Mouse (Mus musculus) forebrain, embryonic 15.5 days (tissue): ENCODE data around the gene H2-Q10. TPM values are rescaled to one million over a fixed set of nuclear protein-coding genes. Genes with fewer than 3 reads are reported as not detected.
A peak's percentile ranks its signal among the peaks of the same experiment; 100 is the strongest.
"Not testable (repeated sequence)": the region's sequence is repeated elsewhere in the genome, so short reads cannot be mapped to it uniquely, and the experiment has no call there.

Experiments used
- ATAC-seq: fragments of 200-750 bp; cut with Nextera tagmentation; replicated peaks from 2 replicates; pipeline ENCODE4 v1.8.0; 2017; ENCODE audit warnings: mild to moderate bottlenecking, moderate TSS enrichment, moderate library complexity
- H3K27ac ChIP-seq: fragments of 300-500 bp; sonication (generic); replicated peaks from 2 replicates; pipeline ENCODE4 v1.5.1; 2015; ENCODE audit warnings: mild to moderate bottlenecking, inconsistent platforms
- H3K27me3 ChIP-seq: fragments of 300-500 bp; sonication (generic); 2 replicates; pipeline ENCODE4 v1.6.1; 2015; ENCODE audit warnings: inconsistent platforms
- H3K36me3 ChIP-seq: fragments of 300-500 bp; sonication (generic); 2 replicates; pipeline ENCODE4 v1.6.1; 2015; ENCODE audit warnings: mild to moderate bottlenecking, inconsistent platforms
- H3K4me1 ChIP-seq: fragments of 300-500 bp; sonication (generic); 2 replicates; pipeline ENCODE4 v1.6.1; 2015; ENCODE audit warnings: inconsistent platforms
- H3K4me2 ChIP-seq: fragments of 300-500 bp; sonication (generic); replicated peaks from 2 replicates; pipeline ENCODE4 v1.6.1; 2015; ENCODE audit warnings: mild to moderate bottlenecking, inconsistent platforms
- H3K4me3 ChIP-seq: fragments of 300-500 bp; sonication (generic); 2 replicates; pipeline ENCODE4 v1.5.1; 2015; ENCODE audit warnings: mild to moderate bottlenecking, inconsistent platforms
- H3K9ac ChIP-seq: fragments of 300-500 bp; sonication (generic); replicated peaks from 2 replicates; pipeline ENCODE4 v1.6.1; 2015; ENCODE audit warnings: mild to moderate bottlenecking, inconsistent platforms
- H3K9me3 ChIP-seq: fragments of 300-500 bp; sonication (generic); 2 replicates; pipeline ENCODE4 v1.6.1; 2016; ENCODE audit warnings: inconsistent platforms
- WGBS: fragments of 180-500 bp; shearing (Covaris S2); methylation state at CpG from one replicate; pipeline ENCODE4 v1.1.7; 2015; ENCODE audit warnings: mixed read lengths; 5-methylcytosine and 5-hydroxymethylcytosine counted together
- polyA plus RNA-seq: library from polyadenylated mRNA; unstranded; fragments of >200 nt; fragmentation: Nextera tagmentation; extraction: Ambion mirVana; gene quantifications from 2 replicates; pipeline ENCODE4 v1.2.1, GENCODE M21; 2015

The H2-Q10 gene
- polyA plus RNA-seq, 1 experiment from 2014 or later: 0.11 TPM

DNA sequence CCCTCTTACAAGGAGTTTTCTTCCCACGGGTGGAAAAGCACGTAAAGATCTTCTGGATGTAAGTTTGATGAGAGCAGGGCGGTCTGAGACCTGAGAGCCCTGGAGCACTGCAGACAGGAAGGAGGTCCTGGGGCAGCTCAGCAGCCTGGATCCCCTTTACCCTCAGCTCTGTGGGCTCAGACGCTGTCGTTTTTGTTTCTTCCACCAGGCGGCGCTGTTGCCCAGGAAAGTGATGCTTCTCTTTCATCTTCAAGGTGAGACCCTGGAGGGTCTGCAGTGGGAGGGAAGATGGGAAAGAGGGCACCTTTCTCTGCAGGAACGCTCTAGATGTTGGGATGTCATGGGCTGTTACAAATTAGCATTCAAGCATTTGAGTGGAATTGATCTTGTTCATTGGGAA, 35.1 kb upstream of the H2-Q10 start:
- not testable (repeated sequence) for H3K27me3 ChIP-seq, H3K4me3 ChIP-seq, H3K9ac ChIP-seq, H3K36me3 ChIP-seq, ATAC-seq, H3K4me1 ChIP-seq, H3K27ac ChIP-seq, H3K4me2 ChIP-seq, H3K9me3 ChIP-seq
- WGBS: 7% methylated on average over 8 of the region's 8 CpGs

DNA sequence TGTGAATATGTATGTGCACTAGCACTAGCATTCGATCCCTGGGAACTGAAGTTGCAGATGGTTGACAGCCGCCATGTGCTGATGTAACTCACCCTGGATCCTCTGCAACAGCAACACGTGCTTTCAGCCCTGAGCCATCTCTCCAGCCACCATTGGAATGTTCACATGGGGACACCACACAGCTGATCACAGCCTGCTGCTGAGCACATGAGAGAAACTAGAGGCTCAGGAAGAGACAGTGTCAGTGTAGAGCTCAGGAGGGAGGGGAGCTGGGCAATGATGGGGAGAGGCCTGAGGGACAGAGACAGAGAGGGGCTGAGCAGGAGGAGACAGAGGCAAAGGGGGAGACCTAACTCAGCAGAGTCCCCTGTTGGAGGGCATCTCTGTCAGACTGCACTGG, 34.3 kb upstream of the H2-Q10 start:
- 69% methylated on average over 3 of the region's 3 CpGs for WGBS
- H3K9me3 ChIP-seq, H3K4me1 ChIP-seq: not testable (repeated sequence)

GRCm38 (mm10) chr17:35437386-35437936, 32.4 kb upstream of the H2-Q10 start:
- not testable (repeated sequence) for H3K9ac ChIP-seq, H3K9me3 ChIP-seq, H3K4me1 ChIP-seq, H3K36me3 ChIP-seq, H3K27ac ChIP-seq, ATAC-seq, H3K4me3 ChIP-seq, H3K4me2 ChIP-seq
- 69% methylated on average over 1 of the region's 1 CpGs for WGBS
- H3K27me3 ChIP-seq: peaks cover 12% of the 10 kb centered on the region

More for the DNA sequence above, 34.3 kb upstream of the H2-Q10 start:
- peaks cover 12% of the 10 kb centered on the region for H3K27me3 ChIP-seq
- ATAC-seq, H3K9ac ChIP-seq, H3K4me3 ChIP-seq, H3K36me3 ChIP-seq, H3K4me2 ChIP-seq, H3K27ac ChIP-seq: not testable (repeated sequence)

GRCm38 (mm10) chr17:35438395-35438794, 31.5 kb upstream of the H2-Q10 start:
- WGBS: 82% methylated on average over 2 of the region's 3 CpGs
- H3K4me2 ChIP-seq, ATAC-seq: not testable (repeated sequence)

GRCm38 (mm10) chr17:35438885-35439284, 31.0 kb upstream of the H2-Q10 start, which contains the start of gene H2-Q7:
Gene H2-Q7, plus strand, starts transcription at chr17:35439155.
- 3% methylated on average over 18 of the region's 18 CpGs for WGBS
- H3K36me3 ChIP-seq, H3K27ac ChIP-seq, H3K4me1 ChIP-seq, H3K9me3 ChIP-seq: not testable (repeated sequence)
- Histone ChIP-seq H3K27me3 (peaks cover 12% of the 10 kb centered on the region), H3K4me2 (peak within 1 kb of the TSS; percentile 95), H3K4me3 (peak within 1 kb of the TSS; percentile 50), H3K9ac (peak within 1 kb of the TSS; percentile 54)
- ATAC-seq: peak; percentile 89

More at GRCm38 (mm10) chr17:35438395-35438794, 31.5 kb upstream of the H2-Q10 start:
- peaks cover 12% of the 10 kb centered on the region for H3K27me3 ChIP-seq
- H3K9me3 ChIP-seq, H3K4me1 ChIP-seq, H3K9ac ChIP-seq, H3K27ac ChIP-seq, H3K36me3 ChIP-seq, H3K4me3 ChIP-seq: not testable (repeated sequence)

DNA sequence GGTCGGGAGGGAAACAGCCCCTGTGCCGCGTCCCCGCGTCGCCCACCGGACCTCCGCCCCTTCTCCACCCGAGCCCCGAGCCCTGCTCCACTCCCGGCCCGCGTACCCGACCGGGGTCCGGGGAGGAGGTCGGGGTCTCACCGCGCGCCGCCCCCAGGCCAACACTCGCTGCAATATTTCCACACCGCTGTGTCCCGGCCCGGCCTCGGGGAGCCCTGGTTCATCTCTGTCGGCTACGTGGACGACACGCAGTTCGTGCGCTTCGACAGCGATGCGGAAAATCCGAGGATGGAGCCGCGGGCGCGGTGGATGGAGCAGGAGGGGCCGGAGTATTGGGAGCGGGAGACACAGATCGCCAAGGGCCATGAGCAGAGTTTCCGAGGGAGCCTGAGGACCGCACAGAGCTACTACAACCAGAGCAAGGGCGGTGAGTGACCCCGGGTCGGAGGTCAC, 30.6 kb upstream of the H2-Q10 start:
- H3K4me1 ChIP-seq, H3K9me3 ChIP-seq, H3K27ac ChIP-seq, H3K36me3 ChIP-seq: not testable (repeated sequence)
- ATAC-seq: peak; percentile 64
- Histone ChIP-seq H3K9ac (peak overlapping the region; percentile 54), H3K27me3 (peaks cover 12% of the 10 kb centered on the region), H3K4me2 (peak overlapping the region; percentile 95), H3K4me3 (peak overlapping the region; percentile 50)
- WGBS: 1% methylated on average over 48 of the region's 48 CpGs

DNA sequence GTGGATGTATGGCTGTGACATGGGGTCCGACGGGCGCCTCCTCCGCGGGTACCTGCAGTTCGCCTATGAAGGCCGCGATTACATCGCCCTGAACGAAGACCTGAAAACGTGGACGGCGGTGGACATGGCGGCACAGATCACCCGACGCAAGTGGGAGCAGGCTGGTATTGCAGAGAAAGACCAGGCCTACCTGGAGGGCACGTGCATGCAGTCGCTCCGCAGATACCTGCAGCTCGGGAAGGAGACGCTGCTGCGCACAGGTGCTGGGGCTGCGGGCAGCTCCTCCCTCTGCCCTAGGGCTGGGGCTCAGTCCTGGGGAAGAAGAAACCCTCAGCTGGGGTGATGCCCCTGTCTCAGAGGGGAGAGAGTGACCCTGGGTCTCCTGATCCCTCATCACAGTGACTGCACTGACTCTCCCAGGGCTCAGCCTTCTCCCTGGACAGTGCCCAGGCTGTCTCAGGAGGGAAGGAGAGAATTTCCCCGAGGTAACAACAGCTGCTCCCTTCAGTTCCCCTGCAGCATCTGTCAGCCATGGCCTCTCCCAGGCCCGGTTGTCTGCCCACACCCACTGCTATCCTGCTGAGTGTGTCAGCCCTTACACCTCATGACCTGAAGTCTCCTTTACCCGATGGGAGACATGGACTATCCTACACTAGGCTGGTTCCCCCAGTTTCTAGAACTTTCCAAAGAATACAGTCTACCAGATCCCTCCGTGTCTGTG, 29.8 kb upstream of the H2-Q10 start:
- WGBS: 48% methylated on average over 27 of the region's 27 CpGs
- not testable (repeated sequence) for H3K9ac ChIP-seq, H3K36me3 ChIP-seq, H3K9me3 ChIP-seq, H3K4me3 ChIP-seq, H3K27ac ChIP-seq, ATAC-seq, H3K4me1 ChIP-seq
- peaks cover 12% of the 10 kb centered on the region for H3K27me3 ChIP-seq
- 0 out of 2 replicates have a peak overlapping the region, but pooled peaks have one; percentile 95 for H3K4me2 ChIP-seq

- WGBS: 100% methylated on average over 2 of the region's 2 CpGs
- not testable (repeated sequence) for H3K9me3 ChIP-seq, H3K9ac ChIP-seq, H3K4me2 ChIP-seq, H3K27ac ChIP-seq, ATAC-seq, H3K4me1 ChIP-seq, H3K36me3 ChIP-seq, H3K4me3 ChIP-seq
- peaks cover 12% of the 10 kb centered on the region for H3K27me3 ChIP-seq
Measured at GRCm38 (mm10) chr17:35442376-35442775, 27.5 kb upstream of the H2-Q10 start.

GRCm38 (mm10) chr17:35444510-35444909, 25.4 kb upstream of the H2-Q10 start:
- H3K4me3 ChIP-seq, H3K4me2 ChIP-seq, H3K9me3 ChIP-seq, H3K4me1 ChIP-seq, ATAC-seq, H3K9ac ChIP-seq, H3K27ac ChIP-seq, H3K27me3 ChIP-seq, H3K36me3 ChIP-seq: not testable (repeated sequence)
- WGBS: 87% methylated on average over 2 of the region's 2 CpGs

GRCm38 (mm10) chr17:35458247-35458646, 11.6 kb upstream of the H2-Q10 start:
- H3K4me3 ChIP-seq, H3K4me2 ChIP-seq, H3K27me3 ChIP-seq, H3K36me3 ChIP-seq, ATAC-seq, H3K4me1 ChIP-seq, H3K9ac ChIP-seq, H3K27ac ChIP-seq, H3K9me3 ChIP-seq: not testable (repeated sequence)
- WGBS: no CpG with 5 or more reads among the region's 1 CpGs

GRCm38 (mm10) chr17:35460513-35461341, 9.2 kb upstream of the H2-Q10 start:
- H3K4me3 ChIP-seq, H3K36me3 ChIP-seq, H3K27me3 ChIP-seq, H3K9me3 ChIP-seq, H3K4me2 ChIP-seq, H3K27ac ChIP-seq, H3K4me1 ChIP-seq, H3K9ac ChIP-seq: not testable (repeated sequence)
- ATAC-seq: peak; percentile 68
- WGBS: 80% methylated on average over 2 of the region's 9 CpGs

- H3K27me3 ChIP-seq: peaks cover 22% of the 10 kb centered on the region
- ATAC-seq, H3K4me2 ChIP-seq, H3K4me1 ChIP-seq, H3K4me3 ChIP-seq, H3K9me3 ChIP-seq, H3K9ac ChIP-seq, H3K36me3 ChIP-seq, H3K27ac ChIP-seq: not testable (repeated sequence)
- WGBS: 9% methylated on average over 8 of the region's 8 CpGs
Measured at GRCm38 (mm10) chr17:35465651-35466050, 4.2 kb upstream of the H2-Q10 start.
